Mouse (Mus musculus) adrenal gland, postnatal 14 days (tissue): ENCODE measurements around the gene Csnk1d. TPM values are rescaled to one million over a fixed set of nuclear protein-coding genes. Genes with fewer than 3 reads are reported as not detected.

Experiments
- DNase-seq: peaks from one replicate; pipeline ENCODE4 v3.0.0; 2021; ENCODE audit warnings: mixed read lengths
- total RNA-seq: library from RNA; stranded (reverse); gene quantifications from 2 replicates; pipeline ENCODE4 v1.2.3, GENCODE M21; 2021

Csnk1d gene
- total RNA-seq, 1 experiment from 2014 or later: 124 TPM

DNA sequence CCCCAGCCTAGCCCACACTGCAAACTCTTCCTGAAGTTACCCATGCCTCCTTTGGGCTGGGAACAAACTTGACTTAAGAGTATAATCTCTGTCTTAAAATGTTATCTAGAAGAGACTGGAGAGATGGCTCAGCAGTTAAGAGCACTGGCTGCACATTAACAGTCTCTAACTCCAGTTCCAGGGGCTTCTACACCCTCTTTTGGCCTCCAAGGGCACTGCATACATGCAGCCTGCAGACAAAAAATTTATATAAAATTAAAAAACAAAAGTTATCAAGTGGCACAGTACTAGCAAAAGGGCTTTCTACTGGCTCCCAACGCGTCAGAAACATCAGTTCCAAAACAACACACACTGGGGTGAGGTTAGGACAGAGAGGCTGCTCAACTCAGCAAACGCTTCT lies 3.5 kb downstream of the Csnk1d start:
- DNase-seq: no peak

DNA sequence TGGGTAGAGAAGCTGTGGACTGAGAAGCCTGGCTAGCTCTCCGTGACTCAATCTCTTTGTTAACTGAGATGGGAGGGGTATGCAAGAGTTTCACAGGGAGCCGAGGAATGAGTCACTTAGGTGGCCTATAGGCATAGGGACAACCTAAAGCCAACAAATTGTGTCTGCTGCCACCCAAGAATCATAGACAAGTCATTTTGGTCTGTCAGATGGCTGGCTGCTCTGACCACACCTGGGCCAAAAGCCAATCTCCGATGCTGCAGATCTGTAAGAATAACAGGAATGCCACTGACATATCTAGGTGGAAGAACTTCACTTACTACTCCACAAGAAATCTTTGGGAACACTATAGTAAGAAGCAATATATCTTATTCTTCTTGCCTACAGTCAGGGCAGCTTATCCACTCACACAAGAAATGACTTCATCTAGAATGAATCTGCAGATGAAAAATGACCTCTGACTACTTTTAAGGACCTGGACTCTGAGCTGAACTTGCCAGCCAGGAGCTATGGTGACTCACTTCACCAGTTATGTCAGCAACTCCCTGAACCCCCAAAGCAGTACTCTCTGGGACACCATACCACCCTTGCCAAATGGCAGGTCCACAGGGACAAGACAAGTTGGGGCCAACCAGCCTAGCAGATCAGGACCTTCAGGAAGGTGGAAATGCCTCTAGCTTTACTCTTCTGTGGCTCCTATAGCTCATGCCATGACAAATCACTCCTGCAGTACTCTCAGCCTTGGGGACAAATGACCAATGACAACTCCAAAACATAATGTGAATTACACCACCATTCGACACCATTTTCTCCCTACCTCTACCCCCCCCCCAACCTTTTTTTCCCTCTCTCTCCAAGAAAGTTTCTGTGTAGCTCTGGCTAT lies 6.4 kb downstream of the Csnk1d start:
- DNase-seq: peak; percentile 72

DNA sequence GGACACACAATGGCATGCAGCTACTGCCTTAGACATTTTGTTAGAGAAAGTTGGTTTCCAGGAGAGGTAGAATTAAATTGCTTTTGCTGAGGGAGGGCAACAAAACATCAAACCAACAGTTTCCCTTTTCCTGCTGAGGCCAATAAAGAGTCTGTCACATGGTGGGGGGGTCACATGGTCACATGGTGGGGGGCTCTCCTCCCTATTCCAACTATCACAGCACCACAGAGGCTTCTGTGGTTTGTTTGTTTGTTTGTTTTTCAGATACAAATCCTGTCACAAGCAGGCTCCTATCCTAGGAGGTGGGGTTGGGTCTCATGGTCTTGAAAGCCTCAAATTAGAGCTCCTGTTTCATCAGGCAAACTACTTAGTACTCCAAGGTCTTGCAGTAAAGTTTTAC lies 8.7 kb downstream of the Csnk1d start:
- DNase-seq: no peak

DNA sequence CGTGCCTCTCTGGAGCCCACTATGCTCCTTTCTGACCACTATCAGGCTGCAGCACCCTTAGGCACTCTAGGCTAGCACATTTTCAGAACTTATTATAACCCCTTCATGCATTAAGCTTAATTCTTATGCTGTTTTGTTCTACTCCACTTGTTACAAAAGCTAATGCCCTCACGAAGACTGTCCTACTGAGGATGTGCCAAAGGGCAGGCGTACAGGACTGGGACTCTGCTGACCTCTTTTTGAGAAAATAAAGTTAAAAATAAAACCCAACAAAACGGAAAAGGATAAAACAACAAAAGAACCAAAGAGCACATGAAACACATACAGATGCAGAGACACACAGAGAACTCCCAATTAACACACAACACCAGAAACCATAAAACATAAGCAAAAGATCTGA lies 9.5 kb downstream of the Csnk1d start:
- DNase-seq: no peak

DNA sequence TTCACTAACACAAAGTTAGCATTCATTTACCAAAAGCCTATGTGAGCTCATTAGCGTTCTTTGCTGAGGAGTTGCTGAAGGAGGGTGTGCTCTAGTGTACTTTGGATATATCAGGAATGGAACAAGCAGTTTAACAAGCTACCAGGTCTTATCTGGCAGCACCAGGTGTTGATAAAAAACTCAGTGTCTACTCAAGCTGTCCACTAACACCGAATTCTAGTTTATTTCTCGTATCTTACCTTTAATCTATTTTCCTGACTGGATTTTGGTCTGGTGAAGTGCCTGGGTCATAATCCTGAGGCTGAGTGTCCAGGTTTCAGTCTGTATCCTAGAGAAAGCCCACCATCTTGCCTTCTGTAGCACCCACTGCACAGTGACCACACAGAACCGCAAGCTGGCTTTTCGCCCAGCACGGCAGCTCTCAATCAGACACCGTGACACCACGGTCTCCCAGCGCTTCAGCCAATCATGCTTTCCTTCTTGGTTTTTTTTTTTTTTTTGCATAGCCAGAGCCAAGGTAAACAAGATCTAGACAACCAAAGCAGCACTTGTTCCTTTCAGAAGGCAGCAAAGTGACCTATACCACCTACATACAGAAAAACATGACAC lies 10.6 kb downstream of the Csnk1d start:
- DNase-seq: peak; percentile 69

DNA sequence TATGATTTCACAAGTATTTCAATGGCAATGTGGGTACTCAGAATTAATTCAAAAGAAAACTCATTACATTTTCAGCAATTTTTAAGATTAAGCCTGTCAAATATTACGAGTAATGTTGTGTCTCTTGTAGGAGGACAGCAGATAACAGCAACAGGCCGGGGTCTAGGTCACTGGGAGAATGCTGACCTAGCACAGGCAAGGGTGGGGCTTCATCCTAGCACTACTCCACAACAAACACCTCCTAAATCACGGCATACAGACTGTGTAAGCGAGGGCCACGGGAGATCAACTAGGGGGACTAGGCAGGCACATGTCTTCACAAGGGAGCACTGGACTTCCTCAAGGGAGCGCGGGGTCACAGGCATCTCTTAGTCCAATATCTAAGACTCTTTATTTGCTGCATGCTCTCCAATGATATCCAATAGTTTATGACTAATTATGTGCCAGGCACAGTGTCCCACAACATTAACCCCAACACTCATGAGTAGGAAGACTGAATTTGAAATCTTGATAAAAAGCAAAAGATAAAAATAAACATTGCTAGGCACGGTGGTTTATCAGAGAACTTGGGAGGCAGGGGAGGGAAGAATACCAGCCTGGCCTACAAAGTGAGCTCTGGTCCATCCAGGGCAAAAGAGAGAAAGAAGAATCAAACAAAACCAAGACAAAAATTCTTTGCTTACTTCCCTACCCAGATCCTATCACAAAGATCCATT lies 11.3 kb downstream of the Csnk1d start:
- no peak for DNase-seq

DNA sequence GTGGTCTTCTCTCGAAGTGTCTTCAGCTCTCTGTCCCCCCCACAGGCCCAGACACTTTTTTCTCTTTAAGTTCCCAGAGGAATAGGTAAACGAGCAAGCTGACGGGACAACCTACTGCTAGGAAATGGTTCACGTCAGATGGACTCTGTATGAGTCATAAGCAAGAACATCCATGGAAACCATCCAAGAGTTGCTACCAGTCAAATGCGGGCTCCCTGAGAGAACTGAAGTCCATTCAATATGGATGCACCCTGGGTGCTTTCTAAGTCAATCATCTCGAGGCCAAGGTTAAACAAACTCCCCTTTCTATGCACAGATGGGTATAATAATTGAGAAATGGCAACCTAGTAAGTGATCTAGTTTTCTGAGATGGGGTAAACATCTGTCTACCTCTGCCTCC lies 17.8 kb downstream of the Csnk1d start:
- no peak for DNase-seq

DNA sequence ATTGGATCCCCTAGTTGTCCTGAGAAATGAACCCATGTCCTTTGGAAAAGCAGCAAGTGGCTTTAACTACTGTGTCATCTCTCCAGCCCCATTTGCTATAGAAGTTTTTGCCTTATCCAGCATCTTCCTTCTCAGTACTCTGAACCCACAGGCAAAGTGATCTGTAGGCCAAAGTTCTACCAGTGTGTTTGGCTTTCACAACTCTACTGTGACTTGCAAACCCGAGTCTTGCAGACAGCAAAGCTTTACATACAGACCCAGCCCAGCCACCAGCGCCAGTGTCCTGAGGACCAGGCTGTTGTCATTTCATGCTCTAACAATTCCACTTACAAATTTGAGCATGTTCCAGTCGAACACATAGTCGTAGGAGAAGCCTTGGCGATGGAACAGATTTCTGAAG lies 19.9 kb downstream of the Csnk1d start:
- no peak for DNase-seq

DNA sequence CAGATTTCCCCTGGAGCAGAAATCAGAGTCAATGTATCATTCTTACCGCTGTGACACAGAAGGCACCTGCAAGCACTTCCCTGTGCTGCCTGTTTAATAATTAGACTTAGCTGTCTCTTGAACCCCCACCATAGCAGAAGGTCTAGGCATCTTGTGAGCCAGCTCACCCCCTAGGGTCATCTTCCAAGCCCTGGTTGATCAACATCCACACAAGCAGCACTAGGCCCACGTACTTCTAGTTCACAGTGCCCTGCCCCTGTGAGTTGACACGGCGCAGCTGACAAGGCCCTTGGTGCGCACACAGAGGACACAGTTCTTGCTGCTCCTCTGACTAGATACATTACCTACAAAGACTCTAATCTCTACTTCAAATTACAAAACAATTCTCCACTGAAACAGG lies 21.4 kb downstream of the Csnk1d start:
- no peak for DNase-seq

DNA sequence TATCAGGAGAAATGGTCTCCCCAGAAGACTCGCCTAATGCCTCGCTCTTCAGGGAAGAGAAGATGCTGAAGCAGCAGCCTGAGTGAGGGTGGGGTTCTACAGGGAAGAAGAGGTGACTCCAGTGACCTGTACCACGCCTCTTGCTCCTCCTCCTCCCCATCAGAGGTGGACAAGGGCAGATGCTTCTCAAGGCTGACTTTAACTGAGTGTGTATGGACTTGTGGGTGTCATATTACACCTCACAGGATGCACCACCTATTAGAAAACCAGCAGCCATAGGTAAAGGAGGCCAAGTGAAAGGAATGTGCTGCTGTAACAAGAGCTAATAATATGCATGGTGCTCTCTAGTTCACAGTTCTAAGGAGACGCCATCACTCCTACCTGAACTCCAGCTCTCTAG lies 25.5 kb downstream of the Csnk1d start:
- DNase-seq: no peak

DNA sequence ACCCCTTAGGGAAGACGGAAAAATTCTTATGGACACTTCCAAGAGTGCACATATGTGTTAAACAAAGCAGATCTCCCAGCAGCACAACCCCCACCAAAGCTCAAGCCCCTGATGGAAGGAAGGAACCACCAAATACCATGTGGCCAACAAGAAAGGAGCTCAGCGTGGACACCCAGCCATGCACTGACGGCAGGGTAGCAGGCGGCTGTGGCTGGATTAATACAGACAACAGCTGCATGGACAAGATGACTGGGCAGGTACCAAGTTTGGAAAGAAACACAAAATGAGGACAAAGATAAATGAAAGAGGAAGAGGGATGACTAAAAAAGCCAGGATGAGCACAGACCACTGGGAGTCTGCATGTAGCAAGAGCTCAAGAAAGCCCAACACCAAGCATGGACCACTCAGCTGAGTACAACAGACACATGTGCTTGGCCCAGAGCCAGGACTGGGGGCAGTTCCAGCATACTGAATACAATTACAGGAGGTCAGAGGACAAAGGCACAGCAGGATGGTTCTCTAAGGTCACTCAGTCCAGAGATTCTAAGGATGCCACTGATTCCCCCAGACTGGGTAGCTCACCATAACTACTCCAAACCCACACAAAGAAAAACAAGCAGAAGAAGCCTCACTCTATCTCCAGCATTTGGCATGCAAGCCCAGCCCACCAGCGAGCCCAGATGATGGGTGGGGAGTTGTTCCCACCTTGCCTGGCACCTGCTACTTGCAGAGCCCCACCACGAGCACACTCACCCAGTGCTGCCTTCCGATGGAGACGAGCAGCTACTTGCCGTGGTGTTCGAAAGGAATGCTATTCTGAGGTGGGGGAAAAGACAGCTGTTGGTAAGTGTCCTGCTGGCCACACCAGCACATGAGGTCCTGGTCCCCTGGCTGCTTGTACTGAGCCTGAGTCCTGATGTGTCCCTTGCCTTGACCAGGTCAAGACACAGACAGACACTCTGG lies 26.7 kb downstream of the Csnk1d start:
- no peak for DNase-seq

DNA sequence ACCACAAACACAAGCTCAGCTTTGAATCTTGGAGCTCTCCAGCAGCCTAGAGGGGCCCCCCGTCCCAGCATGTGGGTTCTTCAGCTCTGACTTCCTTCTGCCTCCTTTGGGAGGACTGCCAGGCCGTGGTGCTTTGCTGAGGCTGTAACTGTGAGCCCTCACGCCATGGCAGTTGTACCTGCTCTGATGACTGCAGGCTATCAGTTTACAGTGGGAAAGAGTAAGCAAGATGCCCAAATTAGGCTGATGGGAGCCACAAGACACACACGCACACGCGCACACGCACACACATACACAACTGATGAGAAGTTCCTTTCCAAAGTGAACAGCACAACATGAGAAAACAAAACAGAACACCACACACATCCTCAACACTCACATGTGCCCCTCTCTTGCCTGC lies 28.2 kb downstream of the Csnk1d start:
- no peak for DNase-seq

DNA sequence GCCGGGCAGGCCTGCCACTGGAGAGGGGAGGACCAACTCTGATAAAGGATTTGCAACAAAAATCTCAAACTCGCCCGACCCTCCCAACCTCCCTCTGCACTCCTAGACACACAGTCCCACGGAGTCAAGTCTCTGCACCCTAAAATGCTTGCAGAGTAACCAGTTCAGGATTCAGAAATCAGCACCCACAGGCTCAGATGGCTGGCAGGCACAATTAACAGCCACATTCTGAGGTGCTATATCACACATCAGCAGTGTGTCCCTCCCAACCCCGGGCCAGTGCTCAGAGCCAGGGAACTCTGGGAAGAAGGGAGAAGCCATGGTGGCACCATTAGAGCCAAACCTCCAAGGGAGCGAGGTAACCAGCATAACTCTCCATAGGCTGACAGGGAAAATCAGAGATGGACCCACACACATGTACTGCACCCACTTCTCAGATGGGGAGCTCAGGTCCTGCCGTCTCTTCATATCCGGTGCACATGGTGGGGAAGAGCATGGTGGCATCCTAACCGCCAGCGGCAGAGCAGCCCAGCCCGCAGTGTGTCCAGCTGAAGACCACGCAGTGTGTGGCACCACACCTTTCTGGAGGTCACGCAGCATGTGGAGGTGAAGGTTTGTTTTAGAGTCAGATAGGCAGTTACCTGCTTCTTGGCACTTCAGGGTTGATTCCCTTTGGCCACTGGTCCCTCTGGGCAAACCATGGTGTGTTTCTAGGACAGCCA lies 28.9 kb downstream of the Csnk1d start:
- DNase-seq: no peak

DNA sequence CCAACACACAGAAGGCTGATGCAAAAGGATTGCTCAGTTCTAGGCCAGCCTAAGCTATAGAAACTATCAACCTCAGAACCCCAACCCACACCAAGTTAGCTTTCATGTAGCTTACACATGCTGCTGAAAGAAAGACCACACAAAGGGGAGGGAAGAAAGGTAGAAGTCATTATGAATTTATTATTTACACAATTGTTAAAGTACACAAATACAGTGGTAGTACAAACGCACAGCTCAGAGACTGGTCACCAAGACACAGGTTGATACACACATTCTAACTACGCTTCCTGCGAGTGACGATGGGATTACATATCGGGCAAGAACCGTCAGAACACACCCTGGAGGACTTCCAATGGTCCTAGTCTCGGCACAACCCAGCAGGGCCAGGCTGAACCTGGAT lies 29.5 kb downstream of the Csnk1d start:
- DNase-seq: no peak

DNA sequence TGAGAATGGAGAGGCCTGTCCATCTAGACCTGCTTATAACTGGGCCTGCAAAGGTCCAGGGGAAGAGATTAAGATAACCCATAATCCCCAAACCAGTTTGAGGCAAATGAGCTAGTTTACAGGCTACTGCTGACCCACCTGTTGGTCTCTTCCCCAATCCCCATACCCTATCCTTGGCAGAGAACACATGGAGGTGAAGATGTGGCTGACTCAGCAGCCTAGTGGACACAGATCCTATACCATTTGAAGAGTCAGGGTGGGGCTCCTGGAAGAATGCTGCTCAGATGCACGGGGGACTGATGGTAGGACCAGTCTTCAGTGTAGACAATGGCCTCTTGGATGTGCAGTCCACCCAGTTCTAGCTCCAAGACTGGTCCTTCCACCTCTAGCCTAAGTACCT lies 30.9 kb downstream of the Csnk1d start:
- no peak for DNase-seq

DNA sequence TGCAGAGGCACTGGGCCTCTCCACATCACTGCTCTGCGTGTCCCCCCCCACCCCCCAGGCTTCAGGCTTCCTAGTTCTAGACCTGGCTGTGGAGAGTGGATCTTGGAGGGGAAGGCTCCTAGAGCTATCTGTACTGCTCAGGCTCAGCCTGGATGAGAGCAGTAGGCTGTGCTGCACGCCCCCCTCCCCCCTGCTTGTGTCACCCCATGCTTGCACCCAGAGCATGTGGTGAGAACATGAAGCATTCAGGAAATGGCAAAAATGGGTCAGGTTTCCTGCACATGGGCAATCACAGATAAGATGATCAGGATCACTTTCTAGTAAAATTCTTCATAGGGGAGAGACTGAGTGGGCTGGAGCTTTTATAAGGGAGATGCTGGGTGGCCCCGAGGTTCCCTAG lies 31.6 kb downstream of the Csnk1d start:
- no peak for DNase-seq

DNA sequence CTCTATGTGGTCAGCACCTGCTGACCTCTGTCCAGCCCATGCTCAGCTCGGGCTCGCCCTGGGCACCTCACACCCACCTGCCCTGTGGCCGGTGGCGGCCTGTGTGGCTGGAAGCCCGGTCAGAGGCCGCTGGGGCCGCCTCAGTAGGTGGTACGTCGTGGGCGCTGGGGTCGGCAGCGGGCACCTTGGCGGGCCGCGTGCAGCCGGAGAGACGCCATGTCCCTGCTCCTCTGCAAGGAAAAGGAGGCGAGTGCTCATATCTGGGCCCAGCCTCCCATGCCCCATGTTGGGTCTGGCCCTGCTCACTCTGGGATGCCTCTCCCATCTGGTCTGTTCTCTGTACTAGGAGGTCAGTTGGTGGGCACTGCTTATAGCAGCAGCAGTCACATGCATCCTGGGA lies 32.1 kb downstream of the Csnk1d start:
- no peak for DNase-seq

DNA sequence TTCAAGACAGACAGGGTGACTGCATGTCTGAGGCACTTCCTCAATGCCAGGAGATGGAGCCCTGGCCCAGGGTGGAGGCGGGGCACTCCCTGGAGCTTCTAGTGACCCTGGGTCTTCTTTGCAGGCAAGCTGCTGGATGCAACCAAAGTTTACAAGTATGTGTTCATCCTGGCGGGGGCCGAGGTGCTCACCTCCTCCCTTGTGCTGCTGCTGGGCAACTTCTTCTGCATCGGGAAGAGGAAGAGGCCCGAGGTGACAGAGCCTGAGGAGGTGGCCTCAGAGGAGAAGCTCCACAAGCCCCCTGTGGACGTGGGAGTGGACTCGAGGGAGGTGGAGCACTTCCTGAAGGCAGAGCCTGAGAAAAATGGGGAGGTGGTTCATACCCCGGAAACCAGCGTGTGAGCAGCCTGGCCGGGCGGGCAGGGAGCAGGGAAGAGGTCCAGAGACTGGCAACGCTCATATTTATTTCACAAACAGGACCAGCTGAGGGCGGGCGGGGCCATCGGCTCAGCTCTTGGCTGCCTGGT lies 33.3 kb downstream of the Csnk1d start:
- DNase-seq: no peak

DNA sequence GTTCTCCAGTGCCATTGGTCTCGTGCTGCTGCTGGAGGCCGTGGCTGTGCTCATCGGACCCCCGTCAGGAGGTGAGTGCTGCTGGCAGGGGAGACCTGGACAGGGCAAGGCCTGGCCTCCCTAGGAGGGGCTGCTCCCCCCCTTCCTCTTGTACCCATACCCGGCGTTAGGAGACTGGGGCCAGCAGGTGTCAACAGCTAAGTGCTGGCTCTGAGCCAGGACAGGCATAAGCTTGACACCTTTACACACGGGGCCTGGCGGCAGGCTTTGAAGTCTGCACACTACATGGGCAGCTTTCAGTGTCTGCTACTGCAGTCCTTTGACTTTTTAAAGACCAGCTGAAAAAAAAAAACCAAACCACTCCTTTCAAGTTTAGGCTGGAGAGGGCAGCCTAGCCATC lies 34.1 kb downstream of the Csnk1d start:
- DNase-seq: no peak

DNA sequence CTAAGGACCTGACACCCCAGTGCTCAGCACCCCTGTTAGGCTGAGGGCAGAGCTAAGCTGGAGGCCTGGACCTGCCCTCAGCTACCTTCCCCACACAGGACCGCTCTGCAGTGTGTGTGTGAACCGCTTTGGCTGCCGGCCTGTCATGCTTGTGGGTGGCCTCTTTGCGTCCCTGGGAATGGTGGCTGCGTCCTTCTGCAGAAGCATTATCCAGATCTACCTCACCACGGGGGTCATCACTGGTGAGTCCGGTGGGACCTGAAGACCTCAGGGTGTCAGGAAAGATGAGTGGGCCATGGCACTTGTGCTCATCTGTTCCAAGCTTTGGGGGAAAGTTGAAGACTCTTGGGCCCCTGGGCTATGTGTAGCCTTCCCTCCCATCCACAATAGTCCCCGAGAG lies 35.4 kb downstream of the Csnk1d start:
- DNase-seq: no peak

DNA sequence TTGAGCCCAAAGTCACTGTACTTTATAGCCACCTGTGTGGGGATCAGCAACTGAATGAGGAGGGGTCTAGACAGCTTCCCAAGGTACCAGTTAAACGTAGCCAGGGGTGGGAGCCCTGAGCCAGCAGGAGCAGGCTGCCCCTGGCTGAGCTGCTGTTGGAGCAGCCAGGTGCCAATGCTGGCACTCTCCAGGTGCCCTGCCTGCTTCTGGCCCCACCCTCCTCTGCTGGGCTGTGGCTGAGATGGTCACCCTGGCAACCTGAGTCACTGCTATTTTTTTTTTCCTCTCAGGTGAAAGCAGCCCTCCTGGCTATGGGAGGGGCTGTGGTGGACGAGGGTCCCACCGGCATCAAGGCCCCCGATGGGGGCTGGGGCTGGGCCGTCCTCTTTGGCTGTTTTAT lies 36.2 kb downstream of the Csnk1d start:
- no peak for DNase-seq
